Mouse (Mus musculus) cortical plate, adult 2 months (tissue): ENCODE results near the gene Smad9. TPM values are rescaled to one million over a fixed set of nuclear protein-coding genes. Genes with fewer than 3 reads are reported as not detected.

Experiments
- H3K27ac ChIP-seq: fragments of 200-500 bp; 2 replicates; pipeline ENCODE4 v1.5.1; 2012; ENCODE audit warnings: low read length, control low read depth, inconsistent platforms; ENCODE audit not compliant: insufficient read depth
- H3K4me1 ChIP-seq: fragments of 200-500 bp; 2 replicates; pipeline ENCODE4 v1.6.1; 2011; ENCODE audit warnings: low read length; ENCODE audit not compliant: control insufficient read depth, insufficient read depth
- H3K4me3 ChIP-seq: fragments of 200-500 bp; 2 replicates; pipeline ENCODE4 v1.5.1; 2011; ENCODE audit warnings: mild to moderate bottlenecking, low read length, control low read depth; ENCODE audit not compliant: insufficient read depth
- CTCF ChIP-seq: fragments of 200-500 bp; IDR thresholded peaks from 2 replicates; pipeline ENCODE4 v1.5.1; 2011; ENCODE audit warnings: mild to moderate bottlenecking, control low read depth, low read length; ENCODE audit not compliant: insufficient read depth; ENCODE audit errors: extremely low read depth
- POLR2A ChIP-seq: fragments of 200-500 bp; IDR thresholded peaks from 2 replicates; pipeline ENCODE4 v1.6.1; 2011; ENCODE audit warnings: mild to moderate bottlenecking, low read length, control low read depth; ENCODE audit not compliant: insufficient read depth; ENCODE audit errors: extremely low read depth
- polyA plus RNA-seq: library from polyadenylated mRNA; depleted of rRNA; stranded (reverse); fragments of >200 nt; gene quantifications from 2 replicates; pipeline ENCODE4 v1.2.3, GENCODE M21; 2012

Gene Smad9
- polyA plus RNA-seq, 1 experiment, result 5.3 TPM

GRCm38 (mm10) chr3:54731626-54732150, 23.7 kb upstream of the Smad9 start:
- no peak for TF ChIP-seq CTCF
- no peak for TF ChIP-seq POLR2A
- Histone ChIP-seq H3K27ac (no peak overlapping the region), H3K4me3 (no peak overlapping the region), H3K4me1 (peaks cover 3% of the 10 kb centered on the region)

GRCm38 (mm10) chr3:54732371-54732770, 23.0 kb upstream of the Smad9 start:
- Histone ChIP-seq H3K4me3 (no peak overlapping the region), H3K4me1 (peaks cover 3% of the 10 kb centered on the region), H3K27ac (no peak overlapping the region)
- TF ChIP-seq POLR2A (no peak), CTCF (no peak)

- H3K4me3 ChIP-seq, result peak overlapping the region; percentile 98
- peaks cover 3% of the 10 kb centered on the region for H3K4me1 ChIP-seq
- TF ChIP-seq POLR2A, result peak; percentile 92
- TF ChIP-seq CTCF, result no peak
Measured at GRCm38 (mm10) chr3:54734411-54735246, 20.8 kb upstream of the Smad9 start.

GRCm38 (mm10) chr3:54735247-54736046, 19.9 kb upstream of the Smad9 start, which contains the start of the genes Exosc8 and Alg5:
TSS of gene Exosc8 (minus strand) at chr3:54735393.
TSS of gene Alg5 (plus strand) at chr3:54735539.
- Histone ChIP-seq H3K4me3 (peak within 1 kb of the TSS; percentile 98), H3K27ac (peak within 1 kb of the TSS; percentile 98), H3K4me1 (peaks cover 3% of the 10 kb centered on the region)
- TF ChIP-seq POLR2A, result peak; percentile 63; the same call in 1 of the 2 replicates
- TF ChIP-seq CTCF, result peak; percentile 68

More at GRCm38 (mm10) chr3:54734411-54735246, 20.8 kb upstream of the Smad9 start:
- H3K27ac ChIP-seq, result peak overlapping the region; percentile 98

GRCm38 (mm10) chr3:54736101-54736927, 19.1 kb upstream of the Smad9 start:
- peaks cover 3% of the 10 kb centered on the region for H3K4me1 ChIP-seq
- TF ChIP-seq POLR2A (no peak), CTCF (no peak)
- no peak overlapping the region for H3K27ac ChIP-seq
- peak overlapping the region; percentile 98 for H3K4me3 ChIP-seq

GRCm38 (mm10) chr3:54737317-54737716, 18.1 kb upstream of the Smad9 start:
- Histone ChIP-seq H3K4me1 (peaks cover 3% of the 10 kb centered on the region), H3K27ac (no peak overlapping the region), H3K4me3 (no peak overlapping the region)
- TF ChIP-seq CTCF (no peak), POLR2A (no peak)

- TF ChIP-seq POLR2A, result no peak
- TF ChIP-seq CTCF, result no peak
Measured at GRCm38 (mm10) chr3:54741965-54742364, 13.4 kb upstream of the Smad9 start.

GRCm38 (mm10) chr3:54745799-54746198, 9.6 kb upstream of the Smad9 start:
- Histone ChIP-seq H3K4me1 (no peaks in the 10 kb centered on the region), H3K27ac (no peak overlapping the region), H3K4me3 (no peak overlapping the region)
- TF ChIP-seq POLR2A (no peak), CTCF (peak; percentile 34; the same call in 1 of the 2 replicates)

More at GRCm38 (mm10) chr3:54741965-54742364, 13.4 kb upstream of the Smad9 start:
- no peaks in the 10 kb centered on the region for H3K4me1 ChIP-seq
- no peak overlapping the region for H3K4me3 ChIP-seq
- no peak overlapping the region for H3K27ac ChIP-seq
